Mouse (Mus musculus) bone marrow, adult 2 months (tissue): ENCODE data around the gene Slc22a12. TPM values are rescaled to one million over a fixed set of nuclear protein-coding genes. Genes with fewer than 3 reads are reported as not detected.

Source experiments
- H3K27ac ChIP-seq: fragments of 200-500 bp; 2 replicates; pipeline ENCODE4 v1.5.1; 2012; ENCODE audit warnings: low read depth, mild to moderate bottlenecking, control low read depth, inconsistent platforms, low read length; ENCODE audit not compliant: control insufficient read depth, poor library complexity, insufficient read depth
- H3K4me1 ChIP-seq: fragments of 200-500 bp; 2 replicates; pipeline ENCODE4 v1.6.1; 2011; ENCODE audit warnings: low read length; ENCODE audit not compliant: control insufficient read depth, insufficient read depth
- H3K4me3 ChIP-seq: fragments of 200-500 bp; replicated peaks from 2 replicates; pipeline ENCODE3; 2011; ENCODE audit warnings: mild to moderate bottlenecking, low read depth, low read length, control low read depth; ENCODE audit not compliant: control insufficient read depth
- CTCF ChIP-seq: fragments of 200-500 bp; IDR thresholded peaks from 2 replicates; pipeline ENCODE4 v1.5.1; 2011; ENCODE audit warnings: low read length, control low read depth; ENCODE audit not compliant: control insufficient read depth, insufficient read depth
- POLR2A ChIP-seq: fragments of 200-500 bp; IDR thresholded peaks from 2 replicates; pipeline ENCODE4 v1.6.1; 2011; ENCODE audit warnings: low read depth, mild to moderate bottlenecking, control low read depth, low read length, borderline replicate concordance; ENCODE audit not compliant: control insufficient read depth
- WGBS: fragments of 180-500 bp; shearing (Covaris S2); methylation state at CpG from one replicate; pipeline ENCODE4 v1.1.7; 2018; 5-methylcytosine and 5-hydroxymethylcytosine counted together
- polyA plus RNA-seq: library from polyadenylated mRNA; stranded (reverse); fragments of >200 nt; gene quantifications from 2 replicates; pipeline ENCODE4 v1.2.4, GENCODE M21; 2011; ENCODE audit warnings: low replicate concordance; ENCODE audit not compliant: missing spikeins, insufficient read depth, insufficient read length

Slc22a12 gene
- polyA plus RNA-seq, 1 experiment, result 1.0 TPM

- Histone ChIP-seq H3K4me3 (no peak overlapping the region), H3K27ac (no peak overlapping the region), H3K4me1 (no peaks in the 10 kb centered on the region; the same call in 1 of the 2 replicates)
- TF ChIP-seq POLR2A, result no peak
- TF ChIP-seq CTCF, result no peak
- WGBS, result 21% methylated on average over 16 of the region's 16 CpGs
These were observed 38.7 kb downstream of the Slc22a12 start for GRCm38 (mm10) chr19:6503926-6504655.

DNA sequence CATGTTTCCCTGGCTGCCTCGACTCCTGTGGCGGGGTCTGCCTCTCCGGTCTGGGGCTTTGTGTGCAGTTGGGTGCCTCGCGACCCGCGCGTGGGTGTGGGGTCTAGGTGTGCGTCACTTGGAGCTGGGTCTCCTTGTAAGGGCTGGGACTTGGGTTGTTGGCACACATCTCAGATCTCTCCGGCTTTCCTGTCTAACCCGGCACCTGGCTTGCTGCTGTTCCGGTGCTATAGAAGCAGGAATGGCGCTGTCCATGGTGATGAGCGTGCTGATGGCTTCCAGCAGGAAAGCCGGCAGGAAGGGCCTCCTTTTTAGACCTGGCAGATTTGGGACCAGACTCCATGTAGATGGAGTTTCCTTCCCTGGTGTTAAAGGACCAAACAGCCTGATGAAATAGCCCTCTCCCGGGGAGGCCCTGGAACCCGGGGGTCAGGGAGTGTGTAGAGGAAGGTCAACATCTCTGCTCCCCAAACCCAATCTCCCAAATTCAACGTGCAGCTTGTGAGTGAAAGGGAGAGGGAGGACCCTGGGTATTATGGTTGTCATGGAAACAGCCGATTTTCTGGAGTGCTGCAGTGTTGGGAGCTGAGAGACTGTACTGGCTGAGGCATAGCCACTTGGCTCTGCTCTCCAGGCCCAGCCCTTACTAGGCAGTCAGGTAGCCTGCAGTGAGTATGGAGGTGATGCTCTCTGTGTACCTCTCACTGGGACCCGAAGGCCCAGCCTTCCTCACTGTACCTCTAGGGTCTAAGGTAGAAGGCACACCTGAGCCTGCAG, 40.1 kb downstream of the Slc22a12 start:
- WGBS, result 3% methylated on average over 20 of the region's 20 CpGs
- TF ChIP-seq CTCF (no peak), POLR2A (no peak)
- H3K27ac ChIP-seq, result no peak overlapping the region
- no peaks in the 10 kb centered on the region; the same call in 1 of the 2 replicates for H3K4me1 ChIP-seq
- H3K4me3 ChIP-seq, result no peak overlapping the region

- Histone ChIP-seq H3K27ac (no peak overlapping the region), H3K4me1 (no peaks in the 10 kb centered on the region; the same call in 1 of the 2 replicates), H3K4me3 (no peak overlapping the region)
- 2% methylated on average over 25 of the region's 25 CpGs for WGBS
- no peak for TF ChIP-seq CTCF
- TF ChIP-seq POLR2A, result no peak
These were observed 40.7 kb downstream of the Slc22a12 start for GRCm38 (mm10) chr19:6502035-6502541.

DNA sequence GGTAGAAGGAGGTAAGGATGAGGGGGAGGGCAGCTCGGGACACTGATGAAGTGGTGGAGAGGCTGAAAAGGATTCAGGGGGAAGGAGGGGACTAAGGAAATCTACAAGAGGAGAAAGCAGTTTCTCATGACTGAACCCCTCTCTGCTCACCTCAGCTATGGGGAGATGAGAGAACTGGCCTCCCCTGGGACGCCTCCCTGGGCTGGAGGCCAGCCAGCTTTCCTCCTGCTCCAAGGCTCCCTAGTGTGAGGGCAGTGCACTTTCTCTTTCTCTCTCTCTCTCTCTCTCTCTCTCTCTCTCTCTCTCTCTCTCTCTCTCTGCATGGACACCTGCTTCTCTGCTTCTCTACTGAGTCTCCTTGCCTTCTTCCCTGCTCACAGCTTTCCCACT, 42.2 kb downstream of the Slc22a12 start:
- H3K4me3 ChIP-seq, result no peak overlapping the region
- no peak overlapping the region for H3K27ac ChIP-seq
- TF ChIP-seq CTCF, result no peak
- 26% methylated on average over 2 of the region's 2 CpGs for WGBS
- H3K4me1 ChIP-seq, result no peaks in the 10 kb centered on the region; the same call in 1 of the 2 replicates

GRCm38 (mm10) chr19:6499860-6500635, 42.8 kb downstream of the Slc22a12 start:
- no peak overlapping the region for H3K4me3 ChIP-seq
- TF ChIP-seq POLR2A, result no peak
- no peak for TF ChIP-seq CTCF
- no peaks in the 10 kb centered on the region for H3K4me1 ChIP-seq
- no peak overlapping the region for H3K27ac ChIP-seq
- 47% methylated on average over 6 of the region's 6 CpGs for WGBS

DNA sequence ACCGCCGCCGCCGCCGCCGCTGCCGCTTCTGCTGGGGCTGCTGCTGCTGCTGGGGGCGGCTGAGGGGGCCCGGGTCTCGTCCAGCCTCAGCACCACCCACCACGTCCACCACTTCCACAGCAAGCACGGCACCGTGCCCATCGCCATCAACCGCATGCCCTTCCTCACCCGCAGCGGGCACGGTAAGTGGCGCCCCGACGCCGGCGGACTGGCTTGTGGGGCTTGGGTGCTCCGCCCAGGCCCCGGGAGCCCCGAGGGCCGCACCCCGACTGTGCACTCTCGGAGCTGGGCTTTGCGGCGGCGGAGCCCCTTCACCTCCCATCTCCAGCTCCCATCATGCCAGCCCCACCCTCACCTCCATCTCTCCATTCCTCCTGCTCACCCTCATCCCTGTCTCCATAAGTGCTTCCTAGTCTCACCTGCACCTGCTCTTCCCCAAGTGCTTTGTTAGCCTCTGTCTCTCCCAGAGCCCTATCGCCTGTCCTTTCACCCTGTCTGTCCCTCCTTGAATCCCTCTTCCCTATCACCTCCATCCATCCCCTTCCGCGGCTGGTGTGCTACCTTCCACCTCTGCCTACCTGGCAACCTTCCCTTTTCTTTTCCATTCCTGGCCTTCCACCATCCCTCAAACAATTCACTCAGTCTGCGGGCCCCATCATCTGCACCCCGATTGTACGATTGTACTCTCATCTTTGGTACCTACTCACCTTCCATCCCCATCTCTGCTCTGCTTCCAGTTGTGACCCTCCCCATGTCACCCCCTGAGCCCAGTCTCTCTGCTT, 44.3 kb downstream of the Slc22a12 start:
- Histone ChIP-seq H3K27ac (no peak overlapping the region), H3K4me3 (no peak overlapping the region), H3K4me1 (no peaks in the 10 kb centered on the region)
- TF ChIP-seq POLR2A (no peak), CTCF (no peak)
- WGBS, result 6% methylated on average over 37 of the region's 38 CpGs

GRCm38 (mm10) chr19:6497803-6498202, 45.0 kb downstream of the Slc22a12 start:
- WGBS, result 2% methylated on average over 39 of the region's 39 CpGs
- TF ChIP-seq CTCF (no peak), POLR2A (no peak)
- no peak overlapping the region for H3K4me3 ChIP-seq

More at GRCm38 (mm10) chr19:6497803-6498202, 45.0 kb downstream of the Slc22a12 start:
- Histone ChIP-seq H3K4me1 (no peaks in the 10 kb centered on the region), H3K27ac (no peak overlapping the region)
